Mouse (Mus musculus) frontal cortex, postnatal 36 days (tissue): ENCODE data around the gene Mmrn2.
A peak's percentile ranks its signal among the peaks of the same experiment; 100 is the strongest.
"Not testable (repeated sequence)": the region's sequence is repeated elsewhere in the genome, so short reads cannot be mapped to it uniquely, and the experiment has no call there.

Experiments
- DNase-seq, 2 experiments: peaks; one replicate each; pipeline ENCODE4 v3.0.0; 2022; ENCODE audit warnings: low spot score in 2 of 2

Gene Mmrn2

GRCm38 (mm10) chr14:34362135-34362534 is 13.1 kb upstream of the Mmrn2 start:
- no peak for DNase-seq

DNA sequence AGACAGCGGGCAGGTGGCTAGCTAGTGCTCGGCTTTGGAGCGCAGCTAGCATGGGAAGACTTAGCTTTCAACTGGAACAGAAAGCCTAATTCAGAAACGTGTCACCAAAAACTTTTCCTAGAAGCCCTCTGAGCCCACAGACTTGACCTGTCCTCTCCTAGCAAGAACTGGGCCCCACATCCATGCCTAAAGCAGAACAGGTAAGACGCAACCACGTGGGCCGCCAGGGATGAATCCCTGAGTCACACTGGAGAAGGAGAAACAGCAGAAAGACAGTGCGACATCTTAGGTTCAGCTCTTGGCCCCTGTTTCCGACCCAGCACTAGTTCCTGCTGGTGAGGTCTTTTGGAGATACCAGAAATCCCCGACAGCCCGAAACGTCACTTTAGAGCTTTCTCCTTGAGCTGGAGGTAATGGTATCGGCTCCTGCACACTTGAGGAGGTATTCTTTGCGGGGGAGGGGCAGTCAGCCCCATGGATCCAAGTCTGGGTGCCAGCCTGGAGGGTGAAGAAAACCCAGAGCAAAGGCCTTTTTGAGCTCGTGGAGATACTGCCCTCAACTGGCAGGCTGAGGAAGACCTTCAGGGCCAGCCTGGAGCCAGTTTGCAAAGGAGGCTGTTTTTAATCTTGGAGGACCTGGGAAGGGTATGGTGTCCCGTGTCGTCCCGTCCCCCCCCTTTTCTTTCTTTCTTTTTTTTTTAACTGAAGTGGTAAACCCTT is 12.4 kb upstream of the Mmrn2 start:
- peak; percentile 42 to 70 for DNase-seq

DNA sequence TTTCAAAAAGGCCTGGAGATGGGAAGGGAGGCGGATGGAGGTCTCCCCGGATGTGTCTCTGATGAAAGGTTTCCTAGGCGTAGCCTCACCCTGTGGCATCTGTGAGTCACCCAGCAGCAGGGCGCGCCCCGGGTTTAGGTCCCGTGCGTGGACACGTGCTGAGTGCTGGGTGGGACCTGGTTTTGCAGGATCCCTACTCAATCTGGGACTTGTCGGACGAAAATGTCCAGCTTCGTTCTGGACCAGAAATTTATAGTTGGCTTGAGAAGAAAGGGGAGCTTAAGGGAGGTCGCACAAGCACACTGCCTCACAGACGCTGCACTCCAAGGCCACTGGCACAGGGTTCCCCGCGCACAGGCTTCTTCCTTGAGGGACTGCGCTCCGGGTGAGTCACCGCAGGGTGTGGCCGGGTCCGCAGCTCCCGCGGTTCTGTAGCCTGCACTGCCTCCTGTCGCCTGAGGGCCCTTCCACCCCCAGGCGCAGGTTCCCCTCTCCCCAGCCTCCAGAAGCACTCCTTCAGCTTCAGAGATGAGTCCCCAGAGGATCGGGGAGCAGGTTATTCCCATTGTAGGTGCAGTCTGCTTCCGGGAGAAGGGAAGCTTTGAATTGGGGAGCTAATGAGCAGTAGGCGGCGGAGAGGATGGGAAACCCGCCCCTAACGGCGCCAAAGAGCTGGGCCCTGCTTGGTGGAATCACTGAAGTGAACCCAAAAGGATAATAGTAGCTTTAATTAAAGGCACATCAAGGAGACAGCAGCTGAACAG is 11.6 kb upstream of the Mmrn2 start:
- peak; percentile 48 to 49 for DNase-seq

DNA sequence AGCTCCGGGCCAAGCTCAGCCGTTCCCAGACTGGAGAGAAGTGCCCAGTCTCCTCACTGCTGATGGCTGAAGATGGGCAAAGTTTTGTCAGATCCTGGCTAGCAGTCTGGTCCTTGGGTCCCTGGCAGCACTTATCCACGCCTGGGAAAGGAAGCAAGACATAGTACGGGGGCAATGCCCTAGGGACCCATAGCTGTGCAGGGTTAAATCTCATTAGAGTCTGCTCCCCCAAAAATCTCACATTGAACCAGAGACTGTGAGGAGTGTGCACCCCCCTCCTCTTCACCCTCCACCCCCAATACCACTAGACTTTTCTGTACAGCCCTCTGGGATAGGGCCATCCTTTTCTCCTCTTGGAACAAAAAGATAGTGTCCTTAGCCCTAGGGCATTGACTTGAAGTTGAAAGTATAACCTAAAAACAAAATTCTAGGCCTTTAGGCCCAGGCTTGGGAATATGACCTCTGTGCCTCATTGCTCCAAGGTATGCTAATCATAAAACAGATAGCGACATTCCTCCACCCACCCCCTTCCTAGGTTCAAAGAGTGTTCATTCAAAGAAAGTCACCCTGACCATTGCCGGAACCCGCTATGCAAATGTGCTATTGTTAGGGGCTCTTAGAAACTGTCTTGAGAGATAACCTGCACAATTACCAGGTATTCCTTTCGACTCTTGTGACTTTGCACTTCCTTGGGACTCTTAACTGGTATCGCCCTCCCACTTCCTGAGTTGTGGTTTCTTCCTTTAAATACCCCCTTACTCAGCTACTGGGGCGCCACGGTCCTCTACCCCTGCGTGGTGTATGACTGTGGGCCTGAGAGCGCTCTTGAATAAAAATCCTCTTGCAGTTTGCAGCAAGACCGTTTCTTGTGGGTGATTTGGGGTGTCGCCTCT is 10.8 kb upstream of the Mmrn2 start:
- DNase-seq, result not testable (repeated sequence)

DNA sequence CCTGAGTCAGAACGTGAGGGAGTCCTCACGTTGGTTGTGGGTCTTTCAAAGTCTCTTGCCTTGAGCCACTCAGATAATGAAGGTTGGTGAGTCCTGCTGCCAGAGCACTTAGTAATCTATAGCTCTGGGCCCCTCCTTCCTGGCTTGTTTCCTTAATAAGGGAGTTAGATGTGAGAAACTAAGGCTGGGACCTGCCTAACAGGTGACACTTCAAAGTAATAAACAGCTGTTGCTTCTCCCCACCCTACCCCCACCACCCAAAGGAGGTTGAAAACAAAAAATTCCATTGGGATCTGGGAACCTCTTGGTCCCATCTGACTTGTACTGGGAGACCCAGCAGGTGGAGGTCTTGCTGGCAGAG is 10.1 kb upstream of the Mmrn2 start:
- DNase-seq, result no peak

DNA sequence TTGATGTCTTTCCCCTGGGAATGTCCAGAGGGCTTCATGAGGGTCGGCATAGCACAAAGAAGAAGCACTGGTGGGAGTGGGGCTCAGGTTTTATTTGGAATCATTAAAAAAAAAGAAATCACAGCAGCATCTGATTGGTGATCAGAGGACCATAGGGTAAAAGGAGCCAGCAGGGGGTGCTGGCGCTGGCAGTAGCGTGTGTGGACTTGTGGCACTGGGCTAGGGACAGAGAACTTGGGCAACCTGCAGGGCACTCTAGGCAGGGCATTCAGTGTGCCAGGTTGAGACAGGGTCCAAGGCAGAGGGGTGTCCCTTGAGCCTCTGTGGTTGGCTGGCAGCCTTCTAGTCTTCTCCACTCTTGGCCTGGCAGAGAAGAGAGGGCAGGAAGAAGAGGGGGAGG is 5.1 kb upstream of the Mmrn2 start:
- DNase-seq, result no peak

- no peak for DNase-seq
Observed at GRCm38 (mm10) chr14:34370921-34371320, 4.3 kb upstream of the Mmrn2 start.

GRCm38 (mm10) chr14:34371763-34372162 is 3.5 kb upstream of the Mmrn2 start:
- DNase-seq, result no peak

DNA sequence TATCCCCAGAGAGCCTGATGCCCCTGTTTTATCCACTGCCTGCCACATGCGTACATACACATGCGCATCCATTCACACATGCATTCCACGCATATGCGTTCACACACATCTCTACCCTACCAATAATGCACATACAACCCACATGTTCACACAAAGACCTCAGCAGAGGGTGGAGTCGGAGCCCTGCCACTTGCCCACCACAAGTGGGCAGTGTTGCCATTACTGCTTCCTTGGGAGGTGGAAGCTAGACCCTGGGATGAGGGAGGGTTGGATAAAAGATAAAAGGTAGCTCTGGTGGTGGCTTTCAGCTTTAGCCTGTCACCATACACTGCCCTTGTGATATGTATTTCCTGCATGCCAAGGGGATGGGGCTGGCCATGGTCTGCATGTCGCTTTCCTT is 2.6 kb upstream of the Mmrn2 start:
- DNase-seq, result peak; percentile 47 to 54

DNA sequence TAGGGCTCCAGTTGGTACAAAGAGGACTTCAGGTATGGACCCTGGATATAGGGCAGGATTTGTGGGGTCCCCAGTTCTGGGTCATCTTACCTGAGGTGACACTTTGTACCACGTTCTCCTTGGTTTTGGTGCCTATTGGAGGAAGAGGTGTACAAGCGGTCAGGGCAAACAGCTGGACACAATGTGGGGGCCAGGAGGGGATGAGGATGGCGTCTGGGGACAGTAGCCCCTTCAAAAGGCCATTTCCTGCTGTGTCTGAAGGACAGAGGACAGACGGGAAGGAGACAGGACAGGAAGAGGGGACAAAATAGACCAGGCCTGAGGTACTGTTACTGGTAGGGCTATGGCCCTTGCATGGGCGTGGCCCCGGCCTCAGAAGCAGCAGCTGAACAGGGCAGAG is 1.7 kb upstream of the Mmrn2 start:
- no peak for DNase-seq

DNA sequence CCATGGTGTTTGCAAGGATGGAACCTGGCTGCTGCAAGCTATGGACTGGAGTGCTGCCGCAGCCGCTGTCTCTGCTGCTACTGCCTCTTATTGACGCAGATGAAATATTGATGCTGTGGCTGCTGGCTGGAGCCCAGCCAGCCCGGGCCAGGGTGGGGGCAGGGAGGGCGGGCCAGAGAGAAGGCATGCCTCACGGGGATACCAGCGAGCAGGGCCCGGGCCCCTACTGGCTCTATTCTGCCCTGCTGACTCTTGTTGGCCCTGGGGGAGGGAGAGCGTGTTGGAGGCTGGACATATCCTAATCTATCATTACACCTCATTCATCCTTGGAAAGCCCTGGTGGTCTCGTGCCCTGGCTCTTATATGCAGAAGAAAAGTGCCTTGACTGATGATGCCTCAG is 688 bp upstream of the Mmrn2 start, which contains the start of gene Sncg:
TSS of gene Sncg (minus strand) at position 213 of the 400 bp plus-strand sequence.
- no peak for DNase-seq

DNA sequence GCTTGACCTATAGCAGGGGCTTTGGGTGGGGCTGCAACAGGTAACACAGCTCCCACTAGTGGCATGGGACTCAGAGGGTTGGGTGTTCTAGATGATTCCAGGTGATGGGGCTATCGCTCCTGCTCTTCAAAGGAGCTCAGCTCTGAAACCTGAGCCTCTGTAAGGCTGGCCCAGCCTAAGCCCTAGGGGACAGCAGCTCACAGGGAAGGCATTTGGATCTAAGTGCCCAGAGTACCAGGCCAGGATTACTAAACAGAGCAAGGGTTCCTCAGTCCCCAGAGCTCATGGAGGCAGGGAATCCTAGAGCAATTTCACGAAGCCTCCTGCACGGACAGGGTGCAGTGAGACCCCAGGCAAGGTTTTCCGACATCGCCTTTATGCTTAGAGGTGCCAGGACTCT is 676 bp downstream of the Mmrn2 start:
- DNase-seq, result no peak

DNA sequence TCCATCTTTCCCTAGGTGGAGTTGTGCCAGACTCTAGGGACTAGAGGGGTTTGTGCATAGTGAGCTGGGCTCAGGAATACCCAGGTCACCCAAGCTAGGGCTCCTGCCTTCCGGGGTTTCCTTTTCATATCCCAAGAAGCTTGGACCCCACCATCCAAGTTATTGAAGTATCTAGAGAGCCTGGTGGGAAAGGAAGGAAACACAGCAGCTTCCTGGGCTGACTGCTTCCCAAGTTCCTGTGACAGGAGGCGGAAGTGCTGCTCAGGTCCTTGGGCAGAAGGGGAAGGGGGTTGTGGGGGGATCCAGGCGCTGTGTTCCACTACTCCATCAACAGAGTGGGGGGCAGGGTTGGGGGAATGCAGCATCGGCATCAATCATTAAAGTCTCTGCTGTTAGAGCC is 1.9 kb downstream of the Mmrn2 start:
- DNase-seq, result no peak

DNA sequence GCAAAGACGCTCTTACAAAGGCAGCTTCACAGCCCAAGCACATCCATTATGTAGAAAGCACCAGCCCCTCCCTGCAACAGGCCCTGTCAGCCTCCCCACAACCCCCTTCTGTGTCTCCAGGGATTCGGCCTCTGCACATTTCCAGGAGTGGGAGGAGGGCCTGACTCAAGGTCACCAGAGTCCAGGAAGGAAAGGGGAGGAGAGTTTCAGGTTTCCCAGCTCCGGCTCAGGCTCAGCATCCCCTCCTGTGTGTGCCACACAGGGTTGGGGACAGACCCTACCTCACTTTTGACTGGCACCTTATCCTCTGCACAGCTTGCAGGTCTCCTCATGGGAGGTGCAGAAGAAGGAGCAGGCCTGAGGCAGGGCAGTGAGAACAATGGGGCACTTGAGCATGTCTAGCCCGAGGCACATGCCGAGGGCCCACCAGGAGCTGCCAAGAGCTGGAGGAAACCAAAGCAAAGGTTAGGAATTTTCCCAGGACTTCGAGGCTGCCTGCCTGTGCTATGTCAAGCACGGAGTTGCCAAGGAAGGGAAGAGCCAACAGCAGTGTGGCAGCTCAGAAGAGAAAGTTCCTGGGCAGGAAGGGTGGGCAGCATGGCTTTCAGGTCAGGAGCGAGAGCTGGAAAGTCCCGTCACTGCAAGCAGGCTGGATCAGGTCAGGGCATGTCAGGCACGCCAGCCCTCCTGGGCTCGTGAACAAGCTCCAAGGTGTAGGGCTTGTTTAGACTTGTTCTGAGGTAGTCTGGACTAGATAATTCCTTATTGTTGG is 3.5 kb downstream of the Mmrn2 start:
- no peak for DNase-seq

DNA sequence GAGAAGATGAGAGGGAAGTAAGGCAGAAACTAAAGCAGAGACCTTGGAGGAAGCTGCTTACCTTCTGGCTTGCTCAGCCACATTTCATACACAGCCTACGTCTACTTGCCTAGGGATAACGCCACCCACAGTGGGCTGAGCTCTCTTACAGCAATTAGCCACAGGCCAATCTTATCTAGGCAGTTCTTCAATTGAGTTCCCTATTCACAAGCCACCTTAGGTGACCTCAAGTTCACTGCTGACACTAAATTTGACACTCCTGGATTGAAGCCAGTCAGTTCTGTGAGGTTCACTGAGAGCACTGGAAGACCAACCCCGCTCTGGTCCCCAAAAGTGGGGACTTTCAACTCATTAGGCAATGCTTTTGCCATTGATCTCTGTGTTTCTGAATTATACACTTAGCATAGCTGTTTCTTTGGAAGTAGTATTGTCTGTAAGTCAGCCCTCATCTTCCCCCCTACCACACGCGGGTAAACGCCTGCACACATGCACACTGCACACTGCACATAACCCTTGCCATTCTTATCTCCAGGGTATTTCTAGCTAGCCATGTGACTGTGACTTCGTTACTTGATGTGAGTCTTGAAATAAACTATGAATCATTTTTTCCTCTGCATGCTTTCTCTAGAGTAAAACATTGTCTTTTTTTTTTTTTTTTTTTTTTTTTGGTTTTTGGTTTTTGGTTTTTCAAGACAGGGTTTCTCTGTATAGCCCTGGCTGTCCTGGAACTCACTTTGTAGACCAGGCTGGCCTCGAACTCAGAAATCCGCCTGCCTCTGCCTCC is 7.8 kb downstream of the Mmrn2 start:
- DNase-seq, result no peak

DNA sequence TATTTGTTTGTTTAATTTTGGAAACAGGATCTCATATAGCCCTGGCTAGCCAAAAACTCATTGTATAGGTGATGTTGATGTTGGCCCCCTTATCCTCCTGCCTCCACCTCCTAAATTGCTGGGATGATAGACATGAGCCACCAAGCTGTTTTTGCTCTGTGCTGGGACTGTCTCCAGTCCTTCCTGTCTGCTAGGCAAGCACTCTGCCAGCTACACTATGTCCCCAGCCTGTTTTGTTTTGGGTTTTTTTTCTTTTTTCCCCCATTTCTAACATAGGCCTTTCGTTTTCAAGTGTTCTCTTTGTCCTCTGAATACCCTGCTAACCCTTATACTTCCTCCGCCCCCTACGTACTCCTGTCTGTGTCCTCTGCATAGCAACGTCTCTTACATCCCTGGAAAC is 18.0 kb downstream of the Mmrn2 start:
- DNase-seq, result no peak

DNA sequence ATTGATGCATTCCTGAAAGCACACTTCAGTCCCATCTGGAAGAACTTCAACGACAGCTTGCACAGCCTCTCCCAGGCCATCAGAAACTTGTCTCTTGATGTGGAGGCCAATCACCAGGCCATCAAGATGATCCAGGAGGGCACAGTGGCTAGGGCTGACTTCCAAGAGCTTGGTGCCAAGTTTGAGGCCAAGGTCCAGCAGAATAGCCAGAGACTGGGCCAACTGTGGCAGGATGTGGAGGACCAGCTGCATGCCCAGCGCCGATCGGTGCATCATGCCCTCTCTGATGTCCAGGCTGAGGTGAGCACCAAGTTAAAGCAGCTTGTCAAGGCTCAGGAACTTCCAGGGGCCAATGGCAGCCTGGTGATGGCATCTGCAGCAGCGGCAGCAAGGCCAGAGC is 22.6 kb downstream of the Mmrn2 start:
- DNase-seq, result no peak

- DNase-seq, result no peak
Observed at GRCm38 (mm10) chr14:34398901-34399300, 23.6 kb downstream of the Mmrn2 start.

DNA sequence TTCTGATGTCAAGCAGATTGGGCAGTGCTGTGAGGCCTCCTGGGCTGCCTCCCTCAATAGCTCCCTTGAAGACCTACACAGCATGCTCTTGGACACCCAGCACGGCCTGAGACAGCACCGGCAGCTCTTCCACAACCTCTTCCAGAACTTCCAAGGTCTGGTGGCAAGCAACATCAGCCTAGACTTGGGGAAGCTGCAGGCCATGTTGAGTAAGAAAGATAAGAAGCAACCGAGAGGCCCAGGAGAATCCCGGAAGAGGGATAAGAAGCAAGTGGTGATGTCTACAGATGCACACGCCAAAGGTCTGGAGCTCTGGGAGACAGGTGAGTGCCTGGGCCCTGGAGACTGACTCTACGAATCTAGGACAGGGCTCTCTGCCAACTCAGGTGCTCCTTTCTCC is 24.0 kb downstream of the Mmrn2 start:
- DNase-seq, result no peak

- no peak for DNase-seq
Observed at GRCm38 (mm10) chr14:34400021-34400420, 24.8 kb downstream of the Mmrn2 start.

GRCm38 (mm10) chr14:34401135-34401534 is 25.9 kb downstream of the Mmrn2 start:
- peak; percentile 66 to 80 for DNase-seq
